Mouse (Mus musculus) inflammation-experienced regulatory T-cells, adult 6 months (primary cell): Measurements from ENCODE around the gene Adcy7. TPM values are rescaled to one million over a fixed set of nuclear protein-coding genes. Genes with fewer than 3 reads are reported as not detected.

ENCODE experiments used
- ATAC-seq: one replicate; pipeline ENCODE4 v1.8.0; 2017
- polyA plus RNA-seq, 3 experiments: library from polyadenylated mRNA; unstranded; fragments of 100-300 nt; shearing (Covaris generic); gene quantifications; one replicate each; pipeline ENCODE4 v1.2.1; 2017

Gene Adcy7
- polyA plus RNA-seq, 3 experiments from 2014 or later: 93.6 to 134 (median 97.2) TPM

DNA sequence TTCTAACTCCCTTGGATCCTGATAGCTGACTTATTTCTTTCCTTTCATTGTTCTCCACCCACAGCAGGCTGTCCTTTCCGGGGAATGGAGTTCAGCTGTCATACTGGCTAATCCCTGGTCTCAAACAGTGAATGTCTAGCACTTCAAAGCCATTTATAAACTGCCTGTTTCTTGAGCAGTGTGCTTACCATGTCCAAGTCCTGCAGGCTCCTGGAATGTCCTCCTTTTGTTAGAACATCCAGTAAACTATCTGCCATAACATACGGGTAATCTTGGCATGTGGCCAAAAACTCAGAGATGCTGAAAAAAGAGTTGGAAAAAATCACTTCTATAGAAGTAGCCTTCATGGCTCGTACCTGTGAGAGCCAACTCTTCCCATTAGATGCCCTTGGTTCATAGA is 67.0 kb downstream of the Adcy7 start:
- no peak for ATAC-seq

DNA sequence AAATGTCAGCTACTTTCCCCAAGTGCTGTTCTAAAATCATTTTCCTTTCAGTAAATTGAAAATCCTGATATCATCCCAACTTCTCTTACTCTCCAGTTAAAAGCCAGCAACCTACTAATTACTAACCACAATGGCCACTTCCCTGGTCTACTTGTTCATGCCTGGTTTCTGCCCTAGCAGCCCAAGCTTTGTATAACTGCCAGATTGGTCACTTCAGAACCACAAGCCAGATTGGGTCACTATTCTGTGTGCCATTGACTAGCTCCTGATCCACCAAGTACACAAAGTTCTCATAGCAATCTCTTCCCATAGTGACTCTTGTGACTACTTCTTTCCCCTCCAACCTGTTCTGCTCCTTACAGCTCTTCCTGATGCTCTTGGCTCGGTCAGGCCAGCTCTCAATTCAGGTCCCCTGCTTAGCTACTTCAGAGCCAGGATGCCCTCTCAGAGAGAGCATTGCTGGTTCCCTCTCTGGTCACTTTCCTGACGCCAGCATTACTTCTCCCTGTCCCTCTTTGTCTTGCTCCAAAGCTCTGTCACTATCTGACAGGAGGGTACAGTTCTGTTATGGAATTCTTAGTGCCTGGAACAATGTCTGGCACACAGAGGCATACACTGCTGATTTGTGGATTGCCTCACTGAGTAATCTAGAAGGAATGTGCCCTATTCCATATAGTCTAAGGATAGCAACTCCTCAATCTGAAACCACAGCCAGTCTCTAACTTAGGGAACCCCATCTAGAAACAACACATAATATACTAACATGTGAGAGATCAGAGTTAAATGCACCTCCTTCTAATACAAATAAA is 67.9 kb downstream of the Adcy7 start:
- ATAC-seq: no peak

DNA sequence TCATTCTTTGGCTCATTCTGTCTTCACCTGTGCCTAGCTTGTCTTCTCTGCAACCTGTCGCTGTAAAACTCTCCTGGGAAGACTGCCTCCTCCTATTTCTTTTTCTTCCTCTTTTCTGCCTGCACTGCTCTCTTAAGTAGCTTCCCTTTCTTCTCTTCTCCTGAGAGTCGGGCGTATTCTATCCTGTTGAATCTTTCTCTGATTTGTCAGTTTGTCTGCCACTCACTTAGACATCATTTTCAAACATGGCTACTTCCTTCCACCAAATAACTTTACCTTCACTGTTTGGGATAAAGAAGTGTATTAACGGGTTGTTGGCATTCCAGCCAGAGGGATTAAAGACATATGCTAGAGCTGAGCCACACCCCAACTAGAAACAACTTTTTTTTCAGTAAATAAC is 69.8 kb downstream of the Adcy7 start:
- ATAC-seq: no peak

DNA sequence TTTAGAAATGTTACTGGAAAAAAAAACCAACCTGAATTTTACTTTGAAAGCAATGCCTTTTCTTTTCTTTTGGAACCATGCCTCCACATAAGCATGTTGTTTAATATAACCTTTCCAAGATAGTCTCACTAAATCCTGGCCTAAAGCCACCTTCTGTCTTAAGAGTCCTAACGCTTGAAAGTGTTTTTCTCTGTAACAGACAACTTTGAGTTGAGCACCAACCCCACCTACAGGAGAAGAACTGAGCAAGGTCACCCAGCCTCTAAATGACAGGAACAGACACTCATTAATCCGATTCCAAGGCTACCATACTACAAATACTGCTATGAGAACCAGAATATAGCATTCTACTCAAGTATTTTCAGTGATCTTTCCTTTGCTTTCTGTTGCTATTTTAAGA is 76.8 kb downstream of the Adcy7 start:
- ATAC-seq: no peak

DNA sequence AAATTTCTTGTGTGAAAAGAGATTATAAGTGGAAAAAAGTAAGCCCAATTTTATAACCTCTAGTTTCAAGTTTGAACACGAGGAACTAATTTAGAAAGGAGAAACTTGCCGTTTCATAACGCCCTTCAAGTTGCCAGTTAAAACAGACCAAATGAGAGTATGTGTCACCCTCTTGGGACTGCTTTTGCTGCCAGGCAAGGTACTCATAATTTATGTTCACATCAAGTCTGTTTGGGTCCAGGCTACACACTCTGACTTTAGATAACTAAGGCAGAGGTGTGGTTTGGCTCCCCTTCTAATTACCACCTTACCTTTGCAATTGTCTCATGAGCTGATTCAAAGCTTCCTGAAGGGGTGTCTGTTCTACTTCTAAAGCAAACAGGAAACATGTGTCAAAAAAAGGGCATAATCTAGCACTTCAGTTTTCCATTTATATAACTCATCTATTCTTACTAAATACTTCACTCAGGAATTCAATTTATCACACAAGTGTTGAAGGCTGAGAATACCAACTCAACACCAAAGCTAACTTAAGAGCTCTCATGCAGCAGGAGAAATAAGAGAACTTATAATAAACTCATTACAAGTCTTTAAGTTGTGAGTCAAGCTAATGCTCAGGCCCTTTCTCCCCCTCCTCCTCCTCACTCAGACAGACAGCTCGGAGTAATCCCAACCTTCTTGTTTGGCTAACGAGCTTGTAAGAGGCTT is 85.2 kb downstream of the Adcy7 start:
- no peak for ATAC-seq

DNA sequence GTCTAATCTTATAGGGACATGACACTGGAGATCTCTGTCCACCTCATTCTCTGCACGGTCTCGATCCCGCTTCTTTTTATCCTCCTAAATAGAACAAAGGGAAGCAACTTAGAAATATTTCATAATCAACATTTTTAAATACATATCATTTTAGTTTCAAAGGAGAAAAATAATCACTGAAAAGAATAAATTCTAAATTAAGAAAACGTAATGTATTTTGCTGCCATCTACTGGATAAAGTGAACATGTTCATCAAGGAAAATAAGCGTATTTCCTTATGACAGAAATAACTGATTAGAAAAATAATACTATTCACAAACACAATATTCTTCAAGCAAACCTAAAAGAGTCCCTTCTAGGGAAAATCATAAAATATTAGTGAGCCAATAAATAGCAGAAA is 85.7 kb downstream of the Adcy7 start:
- ATAC-seq: no peak

DNA sequence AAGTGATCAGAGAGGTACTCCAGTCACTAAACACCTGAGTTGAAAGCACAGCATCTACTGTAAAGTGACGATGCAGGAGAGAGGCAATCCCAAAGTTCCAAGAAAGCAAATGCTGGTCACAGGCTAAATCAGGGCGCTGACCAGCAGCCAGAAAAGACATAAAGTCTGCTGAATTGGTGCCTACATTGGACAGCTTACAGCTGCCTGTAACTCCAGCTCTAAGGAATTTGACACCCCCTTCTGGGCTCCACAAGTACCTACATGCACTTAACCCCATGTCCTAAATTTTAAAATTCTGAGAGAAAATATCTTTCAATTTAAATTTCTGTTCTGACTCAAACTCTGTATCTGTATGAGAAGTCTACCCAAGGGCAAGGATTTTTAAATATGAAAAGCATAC is 87.8 kb downstream of the Adcy7 start:
- no peak for ATAC-seq

DNA sequence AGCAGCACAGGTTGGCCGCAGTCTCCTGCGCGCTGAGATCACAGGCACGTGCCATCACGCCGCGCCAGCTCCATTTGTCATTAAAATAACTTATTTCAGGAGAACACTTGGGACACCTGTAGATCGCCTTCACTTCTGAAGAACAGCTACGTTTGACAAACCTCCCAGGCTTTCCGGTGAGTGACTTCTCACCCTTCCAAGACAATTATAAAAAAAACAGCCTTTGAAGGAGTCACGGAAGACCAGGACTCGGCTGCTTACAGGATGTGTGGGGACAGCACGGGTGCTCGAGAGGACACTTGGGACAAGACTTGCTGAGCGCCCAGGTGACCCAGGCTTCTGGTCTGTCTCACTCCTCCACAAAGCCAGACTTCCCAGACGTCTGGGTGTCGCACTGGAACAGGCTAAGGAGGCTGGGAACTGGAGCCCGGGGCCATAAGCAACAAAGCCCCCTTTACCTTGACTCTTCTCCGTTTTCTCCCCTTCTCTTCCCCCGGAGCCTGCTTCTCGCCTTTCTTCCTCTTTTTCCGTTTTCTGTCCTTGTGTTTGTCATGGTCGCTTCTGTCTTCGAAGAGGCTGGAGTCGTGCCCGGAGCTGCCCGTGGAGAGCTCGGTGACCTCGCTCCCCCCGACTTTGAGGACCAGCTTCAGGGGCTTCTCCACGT is 89.0 kb downstream of the Adcy7 start:
- ATAC-seq: peak; percentile 24

DNA sequence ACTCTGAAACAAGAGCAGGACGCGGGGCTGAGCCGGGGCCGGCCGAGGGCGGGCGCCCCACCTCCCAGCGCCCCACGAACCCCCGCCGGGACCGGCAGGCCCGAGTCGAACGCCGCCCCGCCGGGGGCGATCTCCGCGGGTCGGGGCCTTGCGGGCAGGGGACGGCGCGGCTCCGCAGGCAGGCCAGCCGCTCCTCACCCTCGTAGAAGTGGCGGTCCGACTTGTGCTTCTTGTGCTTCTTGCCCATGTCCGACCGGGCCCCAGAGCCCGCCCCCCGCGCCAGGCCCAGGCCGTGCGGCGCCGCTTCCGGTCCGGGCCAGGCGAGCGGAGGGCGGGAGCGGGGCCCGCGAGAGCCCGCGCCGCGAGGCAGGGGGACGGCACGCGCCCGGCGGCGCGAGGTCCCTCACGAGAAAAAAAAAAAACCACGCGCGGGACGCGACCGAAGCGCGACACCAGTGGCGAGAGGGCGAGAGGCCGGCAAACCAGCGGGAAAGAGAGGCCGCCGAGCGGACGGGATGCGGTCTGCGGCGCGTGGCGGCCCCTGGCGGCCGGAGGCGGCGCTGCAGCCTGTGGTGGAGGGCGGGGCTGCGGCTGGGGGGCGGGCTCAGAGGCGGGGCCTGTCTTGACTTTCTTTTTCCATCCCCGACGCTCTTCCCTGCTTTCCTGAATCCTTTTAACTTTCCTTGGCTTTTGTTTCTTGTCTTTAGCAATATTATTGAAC is 89.7 kb downstream of the Adcy7 start, which contains the start of gene Brd7:
Gene Brd7 (minus strand): TSS at position 487 of the 721 bp plus-strand sequence.
- peak; percentile 77 for ATAC-seq

DNA sequence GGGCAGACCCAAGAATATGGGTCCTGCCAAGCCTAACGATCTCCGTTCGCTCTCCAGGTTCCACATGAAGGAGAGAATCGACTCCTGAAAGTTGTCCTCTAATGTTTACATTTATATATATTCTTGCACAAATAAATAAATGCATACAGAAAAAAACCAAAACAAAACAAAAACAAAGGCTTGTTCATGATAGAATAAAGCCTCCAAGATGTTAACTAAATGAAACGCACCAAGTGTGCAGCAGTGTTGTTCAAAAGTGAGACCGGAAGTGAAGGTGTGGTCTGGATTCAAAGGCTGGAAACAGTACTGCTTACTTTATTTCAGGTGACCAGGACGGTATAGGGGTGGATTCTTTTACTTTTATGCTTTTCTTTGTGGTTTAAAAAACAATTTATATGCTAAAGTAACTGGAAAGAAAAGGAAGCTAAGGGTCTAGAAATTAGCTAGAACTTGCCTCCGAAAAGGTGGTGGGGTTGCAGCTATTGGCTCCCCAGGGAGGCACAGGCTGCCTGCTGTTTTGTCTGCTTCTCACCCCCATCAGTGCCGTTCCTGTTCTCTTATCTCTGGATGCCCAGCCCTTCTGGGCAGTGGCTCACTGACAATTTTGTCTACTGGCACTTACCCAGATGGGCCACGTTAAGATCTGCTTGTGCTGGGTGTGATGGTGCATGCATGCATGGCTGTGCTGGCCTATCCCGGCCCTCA is 90.4 kb downstream of the Adcy7 start:
- ATAC-seq: peak; percentile 50

DNA sequence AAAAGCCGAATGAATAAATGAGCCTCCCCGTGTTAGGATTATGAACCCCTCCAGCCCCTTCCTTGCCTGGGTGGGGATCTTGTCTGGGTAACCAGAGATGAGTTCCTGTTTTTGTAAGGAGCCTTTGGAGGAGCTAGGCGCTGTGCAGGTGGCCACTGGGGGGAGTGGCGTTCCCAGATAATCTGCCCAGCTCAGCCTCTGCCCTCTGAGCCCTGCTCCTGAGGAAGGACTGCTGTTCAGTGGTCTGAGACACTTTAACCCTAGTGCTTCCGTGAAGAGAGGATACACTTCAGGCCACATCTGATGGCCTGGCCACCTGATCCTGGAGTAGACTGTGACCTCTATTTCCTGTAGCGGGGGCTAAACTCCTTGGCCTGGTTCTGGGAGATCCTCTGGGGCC is 97.0 kb downstream of the Adcy7 start:
- no peak for ATAC-seq

DNA sequence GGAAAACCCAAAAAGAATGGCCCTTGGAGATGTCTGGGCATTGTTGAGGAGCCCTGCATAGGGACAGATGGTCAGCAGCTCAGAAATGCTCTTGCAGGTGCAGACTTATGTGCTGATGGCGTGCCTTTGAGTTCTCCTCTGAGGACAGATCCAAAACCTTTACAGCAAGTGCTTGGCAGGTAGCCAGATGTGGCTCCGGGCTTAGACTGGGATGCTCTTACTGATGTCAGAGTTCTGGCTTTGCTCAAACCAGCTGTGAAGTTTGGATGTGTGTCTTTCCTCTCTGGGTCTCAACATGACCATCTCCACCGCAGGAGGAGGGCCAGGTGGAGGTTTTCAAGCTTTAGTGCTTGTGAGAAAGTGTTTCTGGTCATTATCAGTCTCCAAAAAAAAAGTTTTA is 97.6 kb downstream of the Adcy7 start:
- ATAC-seq: no peak

DNA sequence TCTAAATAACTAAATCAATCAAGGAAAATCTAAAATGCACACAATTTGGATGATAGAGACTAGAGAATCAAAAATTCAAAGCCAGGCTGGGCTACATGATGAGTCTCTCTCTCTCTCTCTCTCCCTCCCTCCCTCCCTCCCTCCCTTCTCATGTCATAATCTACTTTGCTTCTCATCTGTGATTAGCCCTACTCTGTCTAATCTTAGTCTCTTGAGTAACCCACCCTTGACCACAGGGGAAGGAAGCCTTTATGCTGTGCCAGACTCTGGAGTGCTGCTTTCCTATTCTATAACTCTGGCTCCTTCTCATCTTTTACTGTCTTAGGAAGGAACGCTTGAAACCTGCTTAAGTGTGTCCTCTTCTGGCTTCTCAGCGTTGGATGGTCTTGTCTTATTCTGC is 99.3 kb downstream of the Adcy7 start:
- ATAC-seq: no peak

DNA sequence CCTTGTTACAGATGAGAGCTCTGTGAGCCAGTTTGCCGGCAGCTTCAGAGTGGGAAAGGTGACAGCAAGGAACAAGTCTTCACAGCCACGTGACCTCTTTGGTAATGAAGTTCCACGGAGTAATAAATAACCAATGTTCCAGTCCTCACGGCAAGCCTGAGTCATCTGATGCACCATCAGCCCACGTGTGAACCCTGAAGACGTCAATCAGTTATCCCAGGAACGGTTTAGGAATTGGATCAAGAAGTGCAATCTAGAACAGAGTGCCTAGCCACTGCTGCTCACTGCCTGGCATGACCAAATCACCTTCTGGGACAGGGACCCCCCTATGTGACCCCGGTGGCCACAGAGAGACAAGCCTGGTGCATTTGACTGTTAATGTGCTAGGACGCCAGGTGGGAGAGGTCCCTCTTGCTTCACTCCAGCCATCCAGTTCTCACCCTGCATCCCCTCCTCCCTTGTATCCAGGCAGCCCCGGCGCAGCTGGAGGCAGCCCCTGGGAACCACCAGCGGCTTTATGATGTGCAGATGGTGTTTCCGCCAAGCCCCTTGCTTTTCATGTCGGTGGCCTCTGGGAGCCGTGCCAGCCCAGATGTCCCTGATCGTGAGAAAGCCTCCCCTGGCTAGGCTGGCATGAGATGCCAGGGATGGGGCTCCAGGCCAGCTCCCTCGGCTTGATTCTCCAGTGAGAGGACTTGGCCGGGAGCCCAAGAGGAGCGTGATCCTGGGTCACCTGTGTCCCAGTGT is 104.8 kb downstream of the Adcy7 start:
- ATAC-seq: no peak

Other genes starting within 250 kb of the Adcy7 start
- 10 to 100 TPM; 22.4 to 28.6 (median 25.0) TPM for gene Cnep1r1, start 153.6 kb upstream of the Adcy7 start, polyA plus RNA-seq
- gene Heatr3, start 134.5 kb upstream of the Adcy7 start, polyA plus RNA-seq: 10 to 100 TPM; 15.1 to 26.5 (median 17.6) TPM
- 10 to 100 TPM in 2 of 3 experiments, 1 to 10 TPM in 1; 9.6 to 15.0 (median 10.2) TPM for gene Tent4b, start 73.2 kb upstream of the Adcy7 start, polyA plus RNA-seq
- 10 to 100 TPM; 63.8 to 67.0 (median 64.7) TPM for gene Brd7, start 89.8 kb downstream of the Adcy7 start, polyA plus RNA-seq
- not detected for gene Nkd1, start 249.0 kb downstream of the Adcy7 start, polyA plus RNA-seq